Mouse (Mus musculus) CH12.LX (cell line): ENCODE measurements around the gene Cdc20b. TPM values are rescaled to one million over a fixed set of nuclear protein-coding genes. Genes with fewer than 3 reads are reported as not detected.

ENCODE experiments used
- DNase-seq: peaks from one replicate; pipeline ENCODE4 v3.0.0-alpha.2; 2013; ENCODE audit errors: extremely low read depth
- H3K27ac ChIP-seq: 2 replicates; pipeline ENCODE4 v1.5.1; 2012; ENCODE audit warnings: low read depth, mild to moderate bottlenecking, control low read depth, moderate library complexity; ENCODE audit not compliant: insufficient read depth
- H3K27me3 ChIP-seq: replicated peaks from 2 replicates; pipeline ENCODE3; 2012; ENCODE audit warnings: inconsistent platforms
- H3K36me3 ChIP-seq, 2 experiments: replicated peaks in 1 of 2; 2 replicates each; pipeline versions ENCODE3 to v1.6.1; 2012; ENCODE audit warnings: inconsistent platforms in 1 of 2, low read length in 1 of 2, mild to moderate bottlenecking in 1 of 2, mixed read lengths in 1 of 2, moderate library complexity in 1 of 2; ENCODE audit not compliant: control insufficient read depth in 1 of 2, insufficient read depth in 1 of 2
- H3K4me1 ChIP-seq, 2 experiments: 2 replicates each; pipeline ENCODE4 v1.6.1; 2012; ENCODE audit warnings: inconsistent platforms in 1 of 2, moderate library complexity in 1 of 2; ENCODE audit not compliant: insufficient read depth in 2 of 2, control insufficient read depth in 1 of 2
- H3K4me2 ChIP-seq: 2 replicates; pipeline ENCODE4 v1.6.1; 2012; ENCODE audit warnings: low read depth, mild to moderate bottlenecking, control low read depth; ENCODE audit not compliant: poor library complexity, insufficient read depth, severe bottlenecking
- H3K4me3 ChIP-seq, 3 experiments: fragments of 150-350 bp in 1 of 3; sonication (generic) in 1 of 3; replicated peaks in 1 of 3; 2 replicates each; pipeline versions ENCODE3 to v1.5.1; 2011 to 2012; ENCODE audit warnings: low read depth in 2 of 3, low read length in 2 of 3, mild to moderate bottlenecking in 2 of 3, moderate library complexity in 2 of 3, control low read depth in 1 of 3, improper control_type of control experiment in 1 of 3, inconsistent platforms in 1 of 3, mixed read lengths in 1 of 3; ENCODE audit not compliant: poor library complexity in 1 of 3
- H3K79me2 ChIP-seq: replicated peaks from 2 replicates; pipeline ENCODE4 v1.6.1; 2012; ENCODE audit warnings: mild to moderate bottlenecking, moderate library complexity; ENCODE audit not compliant: control insufficient read depth, poor library complexity, insufficient read depth, severe bottlenecking; ENCODE audit errors: extremely low read depth
- H3K9ac ChIP-seq: 2 replicates; pipeline ENCODE4 v1.6.1; 2012; ENCODE audit warnings: low read depth, mild to moderate bottlenecking, control low read depth, moderate library complexity; ENCODE audit not compliant: insufficient read depth
- H3K9me3 ChIP-seq: replicated peaks from 2 replicates; pipeline ENCODE3; 2012; ENCODE audit warnings: low read length, inconsistent platforms, mixed read lengths
- BHLHE40 ChIP-seq: IDR thresholded peaks from 2 replicates; pipeline ENCODE4 v1.6.1; 2011; ENCODE audit warnings: mild to moderate bottlenecking, low read depth, low read length, improper control_type of control experiment
- CHD2 ChIP-seq: IDR thresholded peaks from 2 replicates; pipeline ENCODE4 v1.6.1; 2011; ENCODE audit warnings: low read length, improper control_type of control experiment
- CTCF ChIP-seq, 2 experiments: IDR thresholded peaks in 1 of 2; conservative IDR thresholded peaks in 1 of 2; 2 replicates each; pipeline ENCODE4 v1.5.1; 2011 to 2012; ENCODE audit warnings: low read depth in 2 of 2, low read length in 2 of 2, improper control_type of control experiment in 1 of 2, inconsistent platforms in 1 of 2, mild to moderate bottlenecking in 1 of 2, moderate library complexity in 1 of 2
- ELF1 ChIP-seq: IDR thresholded peaks from 2 replicates; pipeline ENCODE4 v1.6.1; 2014; ENCODE audit warnings: low read depth, mild to moderate bottlenecking, inconsistent platforms, low read length, improper control_type of control experiment
- KAT2A ChIP-seq: IDR thresholded peaks from 2 replicates; pipeline ENCODE4 v1.6.1; 2012; ENCODE audit warnings: low read length, improper control_type of control experiment, inconsistent platforms; ENCODE audit not compliant: insufficient replicate concordance
- MAFK ChIP-seq: IDR thresholded peaks from 2 replicates; pipeline ENCODE4 v1.6.1; 2011; ENCODE audit warnings: low read length, improper control_type of control experiment; ENCODE audit not compliant: insufficient replicate concordance
- MAX ChIP-seq: IDR thresholded peaks from 2 replicates; pipeline ENCODE4 v1.6.1; 2011; ENCODE audit warnings: low read length, improper control_type of control experiment
- POLR2AphosphoS2 ChIP-seq: IDR thresholded peaks from 2 replicates; pipeline ENCODE4 v1.6.1; 2011; ENCODE audit warnings: low read depth, low read length, improper control_type of control experiment
- RAD21 ChIP-seq: IDR thresholded peaks from 2 replicates; pipeline ENCODE4 v1.6.1; 2011; ENCODE audit warnings: low read depth, mild to moderate bottlenecking, low read length, improper control_type of control experiment, moderate library complexity
- RCOR1 ChIP-seq: conservative IDR thresholded peaks from 2 replicates; pipeline ENCODE4 v1.6.1; 2012; ENCODE audit warnings: low read depth, mild to moderate bottlenecking, inconsistent platforms, low read length, improper control_type of control experiment
- SMC3 ChIP-seq: IDR thresholded peaks from 2 replicates; pipeline ENCODE4 v1.6.1; 2011; ENCODE audit warnings: low read depth, low read length, improper control_type of control experiment
- ZNF384 ChIP-seq: IDR thresholded peaks from 2 replicates; pipeline ENCODE4 v1.6.1; 2012; ENCODE audit warnings: low read depth, low read length, improper control_type of control experiment, inconsistent platforms
- dilution Hi-C: fragments of 300-500 bp; cut with MboI; formaldehyde crosslinking; loops from 2 replicates; pipeline ENCODE4 v1.14.3; 2020; ENCODE audit warnings: low sequenced_read_pairs; ENCODE audit not compliant: extremely low pct_unique_long_range_greater_than_20kb, extremely low pct_ligation_motif_present
- in situ Hi-C: fragments of 300-500 bp; cut with MboI; formaldehyde crosslinking; loops from 3 replicates; pipeline ENCODE4 v1.14.3; 2019; ENCODE audit warnings: low sequenced_read_pairs, low pct_ligation_motif_present, low pct_unique_long_range_greater_than_20kb, mixed read lengths
- polyA plus RNA-seq: library from polyadenylated mRNA; unstranded; fragments of >175 nt; gene quantifications from 2 replicates; pipeline ENCODE4 v1.2.1, GENCODE M21; 2012; ENCODE audit warnings: low read depth; ENCODE audit not compliant: insufficient read length
- total RNA-seq, 2 experiments: library from RNA; depleted of rRNA; stranded (reverse); fragments of 300-350 nt in 1 of 2; fragments of >200 nt in 1 of 2; gene quantifications; 2 replicates each; pipeline ENCODE4 v1.2.3; 2012 to 2014

The Cdc20b gene
- total and polyA plus RNA-seq, 3 experiments = not detected

GRCm38 (mm10) chr13:113129974-113130373 lies 95.1 kb downstream of the Cdc20b start:
- no peaks in the 10 kb centered on the region for H3K9me3 ChIP-seq
- H3K4me1 ChIP-seq = peaks cover 0 to 5% of the 10 kb centered on the region in 2 experiments; a peak in 1 of 4 replicates
- no peak for TF ChIP-seq MAX
- TF ChIP-seq RCOR1 = no peak
- H3K36me3 ChIP-seq = no peaks in the 10 kb centered on the region
- peak; percentile 2 for DNase-seq
- no peaks in the 10 kb centered on the region for H3K79me2 ChIP-seq
- dilution Hi-C loops = no loop called here
- no peak overlapping the region for H3K4me2 ChIP-seq
- no peak overlapping the region for H3K4me3 ChIP-seq
- no peak overlapping the region for H3K9ac ChIP-seq
- in situ Hi-C loops = no loop called here
- no peaks in the 10 kb centered on the region for H3K27me3 ChIP-seq
- no peak overlapping the region for H3K27ac ChIP-seq

GRCm38 (mm10) chr13:113139597-113139996 lies 104.7 kb downstream of the Cdc20b start:
- Histone ChIP-seq H3K36me3 (no peaks in the 10 kb centered on the region), H3K4me3 (no peak overlapping the region), H3K27me3 (no peaks in the 10 kb centered on the region), H3K9ac (no peak overlapping the region), H3K79me2 (no peaks in the 10 kb centered on the region), H3K4me1 (no peaks in the 10 kb centered on the region), H3K4me2 (no peak overlapping the region), H3K27ac (no peak overlapping the region), H3K9me3 (no peaks in the 10 kb centered on the region)
- TF ChIP-seq POLR2AphosphoS2 (no peak), ZNF384 (peak; percentile 73), RAD21 (peak; percentile 69), MAFK (no peak), CTCF (conservative IDR thresholded peaks at IDR 0.05 in 1 of 2, IDR thresholded peaks at IDR 0.05 in 1 of 2; ENCODE audit: low read depth in 2 of 2, low read length in 2 of 2) (peak in 1 of 2 experiments; percentile 62; a peak in 2 of 4 replicates), ELF1 (no peak), CHD2 (no peak), BHLHE40 (no peak), SMC3 (peak; percentile 43), KAT2A (no peak)
- dilution Hi-C loops = no loop called here
- no peak for DNase-seq
- in situ Hi-C loops = no loop called here

Other genes starting within 250 kb of the Cdc20b start
- gene Plpp1, start 234.3 kb upstream of the Cdc20b start, total RNA-seq (2012; rRNA removed) = 50.1 and 50.2 TPM in 2 replicates
- 85.3 and 90.9 TPM in 2 replicates for gene Plpp1, start 234.3 kb upstream of the Cdc20b start, total RNA-seq (2014; rRNA removed)
- 67.6 and 68.6 TPM in 2 replicates for gene Plpp1, start 234.3 kb upstream of the Cdc20b start, polyA plus RNA-seq
- gene Mtrex, start 107.7 kb upstream of the Cdc20b start, total RNA-seq (2012; rRNA removed) = 55.0 and 65.8 TPM in 2 replicates
- 62.0 and 63.9 TPM in 2 replicates for gene Mtrex, start 107.7 kb upstream of the Cdc20b start, total RNA-seq (2014; rRNA removed)
- gene Mtrex, start 107.7 kb upstream of the Cdc20b start, polyA plus RNA-seq = 87.6 and 90.4 TPM in 2 replicates
- 13.0 and 19.9 TPM in 2 replicates for gene Dhx29, start 107.7 kb upstream of the Cdc20b start, total RNA-seq (2012; rRNA removed)
- 20.1 and 21.1 TPM in 2 replicates for gene Dhx29, start 107.7 kb upstream of the Cdc20b start, total RNA-seq (2014; rRNA removed)
- gene Dhx29, start 107.7 kb upstream of the Cdc20b start, polyA plus RNA-seq = 25.1 and 25.8 TPM in 2 replicates
- 0.17 and 0.21 TPM in 2 replicates for gene Ccno, start 47.3 kb upstream of the Cdc20b start, total RNA-seq (2012; rRNA removed)
- gene Ccno, start 47.3 kb upstream of the Cdc20b start, total RNA-seq (2014; rRNA removed) = 0.14 and 0.54 TPM in 2 replicates
- 0.12 and 0.16 TPM in 2 replicates for gene Ccno, start 47.3 kb upstream of the Cdc20b start, polyA plus RNA-seq
- not detected in 2 replicates for gene Mcidas, start 41.3 kb upstream of the Cdc20b start, total RNA-seq (2012; rRNA removed)
- gene Mcidas, start 41.3 kb upstream of the Cdc20b start, total RNA-seq (2014; rRNA removed) = not detected in 2 replicates
- gene Mcidas, start 41.3 kb upstream of the Cdc20b start, polyA plus RNA-seq = not detected in 2 replicates
- not detected in 2 replicates for gene Gpx8, start 11.3 kb downstream of the Cdc20b start, total RNA-seq (2012; rRNA removed)
- gene Gpx8, start 11.3 kb downstream of the Cdc20b start, total RNA-seq (2014; rRNA removed) = not detected in 2 replicates
- not detected in 2 replicates for gene Gpx8, start 11.3 kb downstream of the Cdc20b start, polyA plus RNA-seq
- gene Gzma, start 65.9 kb downstream of the Cdc20b start, total RNA-seq (2012; rRNA removed) = not detected in 2 replicates
- gene Gzma, start 65.9 kb downstream of the Cdc20b start, total RNA-seq (2014; rRNA removed) = not detected in 2 replicates
- not detected in 2 replicates for gene Gzma, start 65.9 kb downstream of the Cdc20b start, polyA plus RNA-seq
- 0.13 TPM in 1 of 2 replicates, not detected in the other for gene Esm1, start 174.5 kb downstream of the Cdc20b start, total RNA-seq (2012; rRNA removed)
- not detected in 2 replicates for gene Esm1, start 174.5 kb downstream of the Cdc20b start, total RNA-seq (2014; rRNA removed)
- gene Esm1, start 174.5 kb downstream of the Cdc20b start, polyA plus RNA-seq = not detected in 2 replicates
- not detected in 2 replicates for gene Gzmk, start 190.8 kb downstream of the Cdc20b start, total RNA-seq (2012; rRNA removed)
- not detected in 2 replicates for gene Gzmk, start 190.8 kb downstream of the Cdc20b start, total RNA-seq (2014; rRNA removed)
- not detected in 2 replicates for gene Gzmk, start 190.8 kb downstream of the Cdc20b start, polyA plus RNA-seq